Mouse (Mus musculus): ENCODE measurements at regions not wholly inside any gene's neighbourhood (a gene's known extent, or its start where the extent isn't known, plus 50 kb on each side); places are given as distances from the start of the nearest gene placed in this dataset.
A peak's percentile ranks its signal among the peaks of the same experiment; 100 is the strongest.

GRCm38 (mm10) chr1:80131354-80131753 is 86.9 kb downstream of the Fam124b start:
- DNase-seq = no peak

- DNase-seq = no peak
Measured at GRCm38 (mm10) chr1:80123966-80124365, 94.3 kb downstream of the Fam124b start.

GRCm38 (mm10) chr1:80115913-80116312 is 102.4 kb downstream of the Fam124b start:
- no peak for DNase-seq

- DNase-seq = no peak
Measured at GRCm38 (mm10) chr1:80107747-80108476, 110.4 kb downstream of the Fam124b start.

- peak; percentile 34 for DNase-seq
Measured at GRCm38 (mm10) chr1:80106269-80106668, 112.0 kb downstream of the Fam124b start.

GRCm38 (mm10) chr1:80098266-80098665 is 120.0 kb downstream of the Fam124b start:
- DNase-seq = no peak

- DNase-seq = no peak
Measured at GRCm38 (mm10) chr1:80091800-80092199, 126.5 kb downstream of the Fam124b start.

- DNase-seq = no peak
Measured at GRCm38 (mm10) chr1:80091350-80091749, 126.9 kb downstream of the Fam124b start.

GRCm38 (mm10) chr1:80088651-80089050 is 129.6 kb downstream of the Fam124b start:
- DNase-seq = no peak

GRCm38 (mm10) chr1:80076357-80076756 is 141.9 kb downstream of the Fam124b start:
- no peak for DNase-seq

GRCm38 (mm10) chr1:80074376-80074775 is 143.9 kb downstream of the Fam124b start:
- DNase-seq = no peak

- no peak for DNase-seq
Measured at GRCm38 (mm10) chr1:80073950-80074349, 144.3 kb downstream of the Fam124b start.

GRCm38 (mm10) chr1:80069141-80069540 is 149.1 kb downstream of the Fam124b start:
- peak; percentile 72 for DNase-seq

- DNase-seq = no peak
Measured at GRCm38 (mm10) chr1:80062121-80062520, 156.2 kb downstream of the Fam124b start.

- no peak for DNase-seq
Measured at GRCm38 (mm10) chr1:80061632-80062031, 156.6 kb downstream of the Fam124b start.

- no peak for DNase-seq
Measured at GRCm38 (mm10) chr1:80045141-80045540, 173.1 kb downstream of the Fam124b start.

- DNase-seq = no peak
Measured at GRCm38 (mm10) chr1:80040409-80040808, 177.9 kb downstream of the Fam124b start.

GRCm38 (mm10) chr1:80039891-80040290 is 178.4 kb downstream of the Fam124b start:
- DNase-seq = no peak

GRCm38 (mm10) chr1:80039161-80039560 is 178.2 kb upstream of the Serpine2 start:
- no peak for DNase-seq

GRCm38 (mm10) chr1:80038059-80038458 is 177.1 kb upstream of the Serpine2 start:
- DNase-seq = no peak

GRCm38 (mm10) chr1:80036436-80036835 is 175.5 kb upstream of the Serpine2 start:
- peak; percentile 74 for DNase-seq

GRCm38 (mm10) chr1:80033522-80033921 is 172.5 kb upstream of the Serpine2 start:
- DNase-seq = no peak

- DNase-seq = no peak
Measured at GRCm38 (mm10) chr1:80033121-80033520, 172.1 kb upstream of the Serpine2 start.

- DNase-seq = no peak
Measured at GRCm38 (mm10) chr1:80032464-80032863, 171.5 kb upstream of the Serpine2 start.

Measured in adrenal gland, adult 2 months (tissue).